Mouse (Mus musculus): ENCODE results near the gene Lypd6b. TPM values are rescaled to one million over a fixed set of nuclear protein-coding genes. Genes with fewer than 3 reads are reported as not detected.

The Lypd6b gene
- polyA plus RNA-seq, 1 experiment from 2014 or later, result 0.92 TPM

GRCm38 (mm10) chr2:49918132-49918531 is 130.6 kb downstream of the Lypd6b start:
- Histone ChIP-seq H3K4me2 (ENCODE audit: low read depth, low read length, severe bottlenecking) (no peak overlapping the region), H3K9me3 (ENCODE audit: control insufficient read depth, low read length) (no peaks in the 10 kb centered on the region), H3K27ac (ENCODE audit: low read depth, low read length) (no peak overlapping the region), H3K9ac (ENCODE audit: low read length) (no peak overlapping the region), H3K4me1 (replicated peaks; ENCODE audit: control insufficient read depth, insufficient read depth, low read length) (0 out of 2 replicates have a peak, but pooled peaks cover 1% of the 10 kb centered on the region), H3K4me3 (ENCODE audit: low read depth, low read length) (no peak overlapping the region), H3K27me3 (ENCODE audit: control insufficient read depth, insufficient read depth, low read length) (no peaks in the 10 kb centered on the region), H3K36me3 (ENCODE audit: control insufficient read depth, insufficient read depth, low read length) (no peaks in the 10 kb centered on the region)
- DNase-seq (ENCODE audit: low spot score) (no peak), ATAC-seq (replicated peaks; ENCODE audit: low FRiP score) (no peak)
- WGBS, result 75% methylated on average over 4 of the region's 4 CpGs

GRCm38 (mm10) chr2:49918692-49919091 is 131.2 kb downstream of the Lypd6b start:
- no peaks in the 10 kb centered on the region for H3K9me3 ChIP-seq (ENCODE audit: control insufficient read depth, low read length)
- 51% methylated on average over 9 of the region's 9 CpGs for WGBS
- no peak overlapping the region for H3K4me3 ChIP-seq (ENCODE audit: low read depth, low read length)
- 0 out of 2 replicates have a peak, but pooled peaks cover 1% of the 10 kb centered on the region for H3K4me1 ChIP-seq (replicated peaks; ENCODE audit: control insufficient read depth, insufficient read depth, low read length)
- ATAC-seq (replicated peaks; ENCODE audit: low FRiP score) (no peak), DNase-seq (ENCODE audit: low spot score) (no peak)
- H3K9ac ChIP-seq (ENCODE audit: low read length), result no peak overlapping the region
- H3K4me2 ChIP-seq (ENCODE audit: low read depth, low read length, severe bottlenecking), result no peak overlapping the region
- no peaks in the 10 kb centered on the region for H3K27me3 ChIP-seq (ENCODE audit: control insufficient read depth, insufficient read depth, low read length)
- H3K36me3 ChIP-seq (ENCODE audit: control insufficient read depth, insufficient read depth, low read length), result no peaks in the 10 kb centered on the region
- H3K27ac ChIP-seq (ENCODE audit: low read depth, low read length), result no peak overlapping the region

GRCm38 (mm10) chr2:49921948-49922347 is 134.5 kb downstream of the Lypd6b start:
- ATAC-seq (replicated peaks; ENCODE audit: low FRiP score) (no peak), DNase-seq (ENCODE audit: low spot score) (no peak)
- no peak overlapping the region for H3K9ac ChIP-seq (ENCODE audit: low read length)
- no peaks in the 10 kb centered on the region for H3K36me3 ChIP-seq (ENCODE audit: control insufficient read depth, insufficient read depth, low read length)
- no peaks in the 10 kb centered on the region for H3K27me3 ChIP-seq (ENCODE audit: control insufficient read depth, insufficient read depth, low read length)
- no peak overlapping the region for H3K4me3 ChIP-seq (ENCODE audit: low read depth, low read length)
- H3K9me3 ChIP-seq (ENCODE audit: control insufficient read depth, low read length), result no peaks in the 10 kb centered on the region
- no peak overlapping the region for H3K27ac ChIP-seq (ENCODE audit: low read depth, low read length)
- H3K4me2 ChIP-seq (ENCODE audit: low read depth, low read length, severe bottlenecking), result no peak overlapping the region
- 69% methylated on average over 8 of the region's 8 CpGs for WGBS
- 0 out of 2 replicates have a peak, but pooled peaks cover 1% of the 10 kb centered on the region for H3K4me1 ChIP-seq (replicated peaks; ENCODE audit: control insufficient read depth, insufficient read depth, low read length)

DNA sequence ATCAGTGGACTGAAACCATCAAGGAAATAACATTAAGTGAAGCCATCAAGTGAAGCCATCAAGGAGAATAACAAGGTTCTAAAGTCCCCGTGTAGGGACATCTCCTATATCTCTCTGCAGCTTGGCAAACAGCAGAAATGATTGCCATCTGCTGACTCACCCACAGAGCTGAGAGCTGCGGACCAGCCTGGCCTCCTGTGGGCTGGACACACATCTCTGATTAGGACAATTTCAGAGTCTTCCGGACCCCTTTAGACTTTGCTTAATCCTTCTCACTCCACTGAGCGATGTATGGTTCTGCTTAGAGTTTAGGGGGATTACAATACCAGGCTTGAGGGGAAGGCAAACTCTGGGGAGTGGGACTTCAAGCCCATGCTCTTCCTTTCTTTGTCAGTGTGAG is 135.3 kb downstream of the Lypd6b start:
- no peaks in the 10 kb centered on the region for H3K9me3 ChIP-seq (ENCODE audit: control insufficient read depth, low read length)
- ATAC-seq (replicated peaks; ENCODE audit: low FRiP score) (no peak; the same call in 1 of the 2 replicates), DNase-seq (ENCODE audit: low spot score) (no peak)
- H3K36me3 ChIP-seq (ENCODE audit: control insufficient read depth, insufficient read depth, low read length), result no peaks in the 10 kb centered on the region
- H3K4me1 ChIP-seq (replicated peaks; ENCODE audit: control insufficient read depth, insufficient read depth, low read length), result 0 out of 2 replicates have a peak, but pooled peaks cover 1% of the 10 kb centered on the region
- H3K27ac ChIP-seq (ENCODE audit: low read depth, low read length), result no peak overlapping the region
- 51% methylated on average over 4 of the region's 4 CpGs for WGBS
- H3K27me3 ChIP-seq (ENCODE audit: control insufficient read depth, insufficient read depth, low read length), result no peaks in the 10 kb centered on the region
- H3K4me2 ChIP-seq (ENCODE audit: low read depth, low read length, severe bottlenecking), result no peak overlapping the region
- H3K9ac ChIP-seq (ENCODE audit: low read length), result no peak overlapping the region
- H3K4me3 ChIP-seq (ENCODE audit: low read depth, low read length), result no peak overlapping the region

DNA sequence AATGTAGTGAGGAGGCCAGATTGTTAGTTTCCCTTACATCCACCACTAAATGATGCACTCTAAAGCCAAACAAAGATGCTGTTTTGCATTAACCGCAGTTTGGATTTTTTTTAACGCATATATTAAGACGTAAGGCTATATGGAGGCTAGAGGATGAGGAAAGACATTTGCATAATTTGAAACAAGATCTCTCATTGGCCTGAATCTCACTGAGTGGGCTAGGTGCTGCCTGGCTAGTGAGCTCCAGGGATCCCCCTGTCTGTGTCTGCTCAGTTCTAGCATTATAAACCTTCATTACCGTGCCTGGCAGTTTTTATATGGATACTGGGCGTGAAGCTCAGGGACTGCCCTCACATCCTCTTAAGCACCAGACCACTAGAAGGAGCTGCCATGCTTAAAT is 138.7 kb downstream of the Lypd6b start:
- Histone ChIP-seq H3K27ac (ENCODE audit: low read depth, low read length) (no peak overlapping the region), H3K9me3 (ENCODE audit: control insufficient read depth, low read length) (no peaks in the 10 kb centered on the region), H3K9ac (ENCODE audit: low read length) (no peak overlapping the region), H3K27me3 (ENCODE audit: control insufficient read depth, insufficient read depth, low read length) (no peaks in the 10 kb centered on the region), H3K4me2 (ENCODE audit: low read depth, low read length, severe bottlenecking) (no peak overlapping the region), H3K36me3 (ENCODE audit: control insufficient read depth, insufficient read depth, low read length) (no peaks in the 10 kb centered on the region), H3K4me1 (replicated peaks; ENCODE audit: control insufficient read depth, insufficient read depth, low read length) (0 out of 2 replicates have a peak, but pooled peaks cover 1% of the 10 kb centered on the region), H3K4me3 (ENCODE audit: low read depth, low read length) (no peak overlapping the region)
- 83% methylated on average over 5 of the region's 5 CpGs for WGBS
- DNase-seq (ENCODE audit: low spot score) (no peak), ATAC-seq (replicated peaks; ENCODE audit: low FRiP score) (no peak)

GRCm38 (mm10) chr2:49927362-49927761 is 139.9 kb downstream of the Lypd6b start:
- Histone ChIP-seq H3K9me3 (ENCODE audit: control insufficient read depth, low read length) (no peaks in the 10 kb centered on the region), H3K4me1 (replicated peaks; ENCODE audit: control insufficient read depth, insufficient read depth, low read length) (0 out of 2 replicates have a peak, but pooled peaks cover 1% of the 10 kb centered on the region), H3K27me3 (ENCODE audit: control insufficient read depth, insufficient read depth, low read length) (no peaks in the 10 kb centered on the region), H3K4me2 (ENCODE audit: low read depth, low read length, severe bottlenecking) (no peak overlapping the region), H3K36me3 (ENCODE audit: control insufficient read depth, insufficient read depth, low read length) (no peaks in the 10 kb centered on the region), H3K27ac (ENCODE audit: low read depth, low read length) (no peak overlapping the region), H3K4me3 (ENCODE audit: low read depth, low read length) (no peak overlapping the region), H3K9ac (ENCODE audit: low read length) (no peak overlapping the region)
- 80% methylated on average over 1 of the region's 1 CpGs for WGBS
- DNase-seq (ENCODE audit: low spot score) (no peak), ATAC-seq (replicated peaks; ENCODE audit: low FRiP score) (no peak)

GRCm38 (mm10) chr2:49929931-49930330 is 142.4 kb downstream of the Lypd6b start:
- no peak for ATAC-seq (replicated peaks; ENCODE audit: low FRiP score)
- Histone ChIP-seq H3K36me3 (ENCODE audit: control insufficient read depth, insufficient read depth, low read length) (no peaks in the 10 kb centered on the region), H3K4me3 (ENCODE audit: low read depth, low read length) (no peak overlapping the region), H3K27me3 (ENCODE audit: control insufficient read depth, insufficient read depth, low read length) (no peaks in the 10 kb centered on the region), H3K9ac (ENCODE audit: low read length) (no peak overlapping the region), H3K9me3 (ENCODE audit: control insufficient read depth, low read length) (no peaks in the 10 kb centered on the region), H3K4me2 (ENCODE audit: low read depth, low read length, severe bottlenecking) (no peak overlapping the region), H3K27ac (ENCODE audit: low read depth, low read length) (no peak overlapping the region), H3K4me1 (replicated peaks; ENCODE audit: control insufficient read depth, insufficient read depth, low read length) (no peaks in the 10 kb centered on the region)
- no peak for DNase-seq (ENCODE audit: low spot score)
- WGBS, result 78% methylated on average over 3 of the region's 3 CpGs

- WGBS, result 80% methylated on average over 13 of the region's 13 CpGs
Observed at GRCm38 (mm10) chr2:49937621-49938020, 150.1 kb downstream of the Lypd6b start.

GRCm38 (mm10) chr2:49938246-49938645 is 150.8 kb downstream of the Lypd6b start:
- 89% methylated on average over 8 of the region's 8 CpGs for WGBS

More at GRCm38 (mm10) chr2:49937621-49938020, 150.1 kb downstream of the Lypd6b start:
- Histone ChIP-seq H3K4me2 (ENCODE audit: low read depth, low read length, severe bottlenecking) (no peak overlapping the region), H3K4me1 (replicated peaks; ENCODE audit: control insufficient read depth, insufficient read depth, low read length) (no peaks in the 10 kb centered on the region), H3K4me3 (ENCODE audit: low read depth, low read length) (no peak overlapping the region), H3K36me3 (ENCODE audit: control insufficient read depth, insufficient read depth, low read length) (no peaks in the 10 kb centered on the region), H3K27me3 (ENCODE audit: control insufficient read depth, insufficient read depth, low read length) (no peaks in the 10 kb centered on the region), H3K9me3 (ENCODE audit: control insufficient read depth, low read length) (no peaks in the 10 kb centered on the region), H3K27ac (ENCODE audit: low read depth, low read length) (no peak overlapping the region), H3K9ac (ENCODE audit: low read length) (no peak overlapping the region)
- ATAC-seq (replicated peaks; ENCODE audit: low FRiP score) (no peak), DNase-seq (ENCODE audit: low spot score) (no peak)

More at GRCm38 (mm10) chr2:49938246-49938645, 150.8 kb downstream of the Lypd6b start:
- Histone ChIP-seq H3K9ac (ENCODE audit: low read length) (no peak overlapping the region), H3K4me3 (ENCODE audit: low read depth, low read length) (no peak overlapping the region), H3K4me1 (replicated peaks; ENCODE audit: control insufficient read depth, insufficient read depth, low read length) (no peaks in the 10 kb centered on the region), H3K4me2 (ENCODE audit: low read depth, low read length, severe bottlenecking) (no peak overlapping the region), H3K36me3 (ENCODE audit: control insufficient read depth, insufficient read depth, low read length) (no peaks in the 10 kb centered on the region), H3K27me3 (ENCODE audit: control insufficient read depth, insufficient read depth, low read length) (no peaks in the 10 kb centered on the region), H3K9me3 (ENCODE audit: control insufficient read depth, low read length) (no peaks in the 10 kb centered on the region), H3K27ac (ENCODE audit: low read depth, low read length) (no peak overlapping the region)
- ATAC-seq (replicated peaks; ENCODE audit: low FRiP score), result no peak
- no peak for DNase-seq (ENCODE audit: low spot score)
